Mouse (Mus musculus): ENCODE results near the gene Polr2e. TPM values are rescaled to one million over a fixed set of nuclear protein-coding genes. Genes with fewer than 3 reads are reported as not detected.
A peak's percentile ranks its signal among the peaks of the same experiment; 100 is the strongest.

Polr2e gene
- total RNA-seq, 2 experiments from 2014 or later, result 73.6 to 75.2 TPM

DNA sequence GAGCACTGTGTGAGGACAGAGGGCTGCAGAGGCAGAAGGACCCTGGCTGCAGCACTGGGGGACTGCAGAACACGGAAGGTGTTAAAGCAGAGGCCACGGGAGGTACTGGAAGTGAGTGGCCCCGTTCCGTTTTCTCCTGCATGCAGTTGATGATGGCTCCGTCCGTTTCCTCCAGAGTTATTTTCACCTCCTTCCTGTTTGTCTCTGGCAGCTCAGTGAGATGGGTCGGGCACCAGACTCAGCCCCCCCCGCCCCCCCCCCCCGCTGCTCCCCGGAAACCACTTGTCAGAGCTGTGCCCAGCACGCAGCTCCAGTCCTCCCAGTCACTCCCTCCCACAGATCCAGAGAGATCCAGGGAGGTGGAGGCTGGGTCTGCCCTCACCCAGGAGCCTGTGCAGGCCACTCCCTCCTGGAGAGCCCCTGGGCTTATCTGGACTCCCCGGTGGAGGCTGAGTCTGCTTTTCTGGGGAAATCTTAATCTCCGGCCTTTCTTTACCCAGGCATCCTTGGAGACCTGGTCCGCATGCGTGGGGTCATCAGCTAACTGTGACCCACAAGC is 20.8 kb downstream of the Polr2e start:
- no peak for DNase-seq (ENCODE audit: low spot score in 2 of 2)

DNA sequence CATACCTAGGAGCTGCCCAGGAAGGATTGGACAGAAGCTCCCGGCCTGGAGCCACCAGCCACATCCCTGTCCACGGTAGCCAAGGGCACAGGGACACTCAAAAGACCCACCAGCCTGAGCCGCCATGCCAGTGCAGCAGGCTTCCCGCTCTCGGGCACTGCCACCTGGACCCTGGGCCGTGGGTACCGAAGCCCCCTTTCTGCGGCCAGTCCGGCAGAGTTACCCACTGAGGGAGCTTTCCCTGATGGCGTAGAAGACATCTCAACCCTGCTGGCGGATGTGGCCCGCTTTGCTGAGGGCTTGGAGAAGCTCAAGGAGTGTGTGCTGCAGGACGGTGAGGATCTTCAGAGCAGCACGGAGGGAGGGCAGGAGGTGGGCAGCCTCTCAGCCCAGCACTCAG is 21.8 kb downstream of the Polr2e start:
- no peak for DNase-seq (ENCODE audit: low spot score in 2 of 2)

DNA sequence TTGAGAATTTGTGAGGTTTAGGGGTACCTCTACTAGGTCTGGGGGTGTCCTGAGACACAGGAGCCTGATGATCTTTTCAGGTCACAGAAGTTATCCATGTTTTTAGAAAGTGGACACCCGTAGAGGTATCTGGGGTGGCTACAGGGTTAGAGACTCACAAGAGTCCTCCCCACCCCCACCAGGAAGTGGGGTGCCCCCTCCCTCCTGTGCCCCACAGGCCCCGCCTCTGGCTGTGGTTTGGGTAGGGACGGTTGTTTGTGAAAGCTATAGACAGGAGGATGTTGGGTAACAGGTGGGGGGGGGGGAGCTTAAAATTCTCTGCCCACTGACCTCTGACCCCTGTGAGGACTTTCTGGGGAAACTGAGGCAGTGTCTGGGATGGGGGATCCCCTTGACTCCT is 22.2 kb downstream of the Polr2e start:
- DNase-seq (ENCODE audit: low spot score in 2 of 2), result no peak

DNA sequence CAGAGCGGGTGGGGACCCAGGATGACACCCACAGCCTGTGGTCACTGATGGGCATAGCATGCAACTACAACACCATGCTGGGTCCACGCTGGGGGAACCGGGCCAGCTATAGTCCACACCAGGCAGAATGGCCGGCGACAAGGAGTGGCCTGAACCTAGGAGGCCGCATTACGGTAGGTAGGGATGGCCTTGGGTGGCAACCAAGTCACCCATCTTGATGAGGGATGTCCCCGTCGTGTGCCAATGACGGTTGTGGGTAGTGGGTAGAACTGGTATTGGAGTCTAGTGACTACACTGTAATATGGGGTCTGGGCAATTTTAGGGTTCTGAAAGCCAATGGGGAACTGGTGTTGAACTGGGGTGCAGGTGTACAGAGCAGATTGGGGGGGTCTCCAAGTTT is 22.7 kb downstream of the Polr2e start:
- no peak for DNase-seq (ENCODE audit: low spot score in 2 of 2)

DNA sequence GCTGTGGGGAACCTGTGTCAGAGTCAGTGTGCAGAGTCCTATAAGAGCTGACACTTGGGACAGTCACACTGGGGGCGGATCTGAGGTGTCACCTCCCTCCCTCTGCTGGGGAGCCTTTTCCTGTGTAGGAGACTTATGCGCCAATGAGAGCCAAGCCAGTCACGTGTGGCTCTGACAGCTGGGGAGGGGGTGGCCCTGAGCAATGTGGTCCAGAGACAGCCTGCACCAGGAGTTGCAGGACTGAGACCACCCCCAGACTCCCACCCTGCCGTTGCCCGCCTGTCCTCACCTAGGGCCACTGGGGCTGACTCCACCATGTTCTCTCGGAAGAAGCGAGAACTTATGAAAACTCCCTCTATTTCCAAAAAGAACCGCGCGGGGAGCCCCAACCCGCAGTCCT is 23.1 kb downstream of the Polr2e start, which contains the start of gene Arhgap45:
Arhgap45 (plus strand) TSS at position 143 of the 400 bp plus-strand sequence.
- no peak for DNase-seq (ENCODE audit: low spot score in 2 of 2)

DNA sequence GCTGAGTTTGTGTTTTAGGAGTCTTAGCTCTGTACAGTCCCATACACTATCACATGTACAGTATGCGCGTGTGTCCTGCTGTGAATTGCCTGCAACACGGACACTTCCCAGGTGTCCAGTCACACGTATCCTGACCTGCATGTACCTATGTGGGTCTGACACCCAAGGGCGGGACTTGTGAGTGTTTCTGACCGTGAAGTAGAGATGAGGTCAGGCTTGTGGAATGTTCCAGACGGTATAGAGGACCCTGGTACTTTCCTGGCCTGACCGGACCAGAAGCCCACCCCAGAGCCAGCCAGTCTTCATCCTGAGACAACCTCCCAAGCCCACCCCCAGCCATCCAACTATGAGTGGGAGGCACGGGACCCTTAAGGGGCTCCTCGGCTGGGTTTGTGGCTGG is 24.0 kb downstream of the Polr2e start:
- DNase-seq (ENCODE audit: low spot score in 2 of 2), result no peak

DNA sequence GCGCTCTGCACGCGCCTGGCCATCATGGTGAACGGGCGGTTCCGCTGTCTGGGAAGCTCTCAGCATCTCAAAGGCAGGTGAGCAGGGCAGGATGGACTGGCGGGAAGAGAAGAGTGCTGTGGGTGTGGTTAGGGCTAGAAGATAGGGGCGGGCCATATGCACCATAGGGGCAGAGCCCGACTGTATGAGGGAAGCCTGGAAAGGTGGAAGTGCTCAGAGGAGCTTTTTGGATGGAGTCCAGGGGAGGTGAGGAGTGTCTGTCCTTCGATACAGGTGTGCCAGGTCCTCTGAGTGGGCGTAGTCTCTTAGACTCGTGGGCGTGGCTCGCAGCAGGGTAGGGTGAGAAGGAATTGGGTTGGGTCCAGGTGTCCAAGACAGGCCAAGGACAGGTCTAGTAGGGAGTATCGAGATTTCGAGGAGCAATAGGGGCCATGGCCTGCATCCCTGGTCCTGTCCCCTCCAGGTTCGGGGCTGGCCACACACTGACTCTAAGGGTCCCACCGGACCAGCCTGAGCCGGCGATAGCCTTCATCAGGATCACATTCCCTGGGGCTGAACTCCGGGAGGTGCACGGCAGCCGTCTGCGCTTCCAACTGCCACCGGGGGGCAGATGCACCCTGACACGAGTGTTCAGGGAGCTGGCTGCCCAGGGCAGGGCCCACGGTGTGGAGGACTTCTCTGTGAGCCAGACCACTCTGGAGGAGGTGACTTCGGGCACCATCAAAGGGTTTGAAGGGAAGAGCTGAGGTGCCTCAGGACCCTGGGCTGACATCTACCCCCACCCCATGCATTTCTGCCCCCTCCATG is 24.9 kb downstream of the Polr2e start:
- no peak for DNase-seq (ENCODE audit: low spot score in 2 of 2)

DNA sequence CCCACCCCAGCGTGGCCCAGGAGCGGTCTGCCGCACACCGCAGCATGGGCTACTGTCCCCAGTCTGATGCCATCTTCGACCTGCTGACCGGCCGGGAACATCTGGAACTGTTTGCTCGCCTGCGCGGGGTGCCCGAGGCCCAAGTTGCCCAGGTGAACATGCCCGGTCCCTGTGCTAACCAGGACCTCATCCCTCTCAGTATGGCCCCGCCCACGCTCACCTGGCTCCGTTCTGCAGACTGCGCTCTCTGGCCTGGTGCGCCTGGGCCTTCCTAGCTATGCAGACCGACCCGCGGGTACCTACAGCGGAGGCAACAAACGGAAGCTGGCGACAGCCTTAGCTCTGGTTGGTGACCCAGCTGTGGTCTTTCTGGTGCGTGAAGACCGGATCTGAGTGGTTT is 26.0 kb downstream of the Polr2e start:
- no peak for DNase-seq (ENCODE audit: low spot score in 2 of 2)

DNA sequence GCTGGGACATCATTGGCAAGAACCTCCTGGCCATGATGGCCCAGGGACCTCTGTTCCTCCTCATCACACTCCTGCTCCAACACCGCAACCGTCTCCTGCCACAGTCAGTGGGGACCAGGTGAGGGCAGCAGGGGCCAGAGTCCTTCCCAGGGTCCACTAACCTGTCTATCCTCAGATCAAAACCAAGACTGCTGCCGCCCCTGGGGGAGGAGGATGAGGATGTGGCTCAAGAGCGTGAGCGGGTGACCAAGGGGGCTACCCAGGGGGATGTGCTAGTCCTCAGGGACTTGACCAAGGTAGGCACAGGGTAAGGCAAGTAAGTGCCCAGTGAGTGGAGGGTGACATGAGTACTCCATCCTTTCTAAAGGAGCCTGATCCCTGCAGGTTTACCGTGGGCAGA is 27.9 kb downstream of the Polr2e start:
- DNase-seq (ENCODE audit: low spot score in 2 of 2), result no peak

DNA sequence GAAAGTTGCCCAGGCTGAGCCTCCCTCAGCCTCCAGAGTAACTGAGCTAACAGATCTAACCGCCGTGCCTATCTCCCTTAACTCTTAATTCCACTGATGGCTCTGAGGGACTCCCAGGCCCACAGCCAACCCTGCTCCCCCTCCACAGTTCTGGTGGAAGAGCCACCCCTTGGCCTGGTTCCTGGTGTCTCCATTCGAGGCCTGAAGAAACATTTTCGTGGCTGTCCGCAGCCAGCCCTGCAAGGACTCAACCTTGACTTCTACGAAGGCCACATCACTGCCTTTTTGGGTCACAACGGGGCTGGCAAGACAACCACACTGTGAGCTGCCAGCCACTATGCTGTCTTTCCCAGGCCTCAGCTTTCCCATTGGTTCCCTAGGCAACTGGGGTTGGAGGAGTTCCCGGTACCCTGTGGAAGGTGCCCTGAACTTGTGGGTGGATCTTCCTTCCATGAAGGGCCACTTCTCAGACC is 35.3 kb downstream of the Polr2e start:
- DNase-seq (ENCODE audit: low spot score in 2 of 2), result no peak

DNA sequence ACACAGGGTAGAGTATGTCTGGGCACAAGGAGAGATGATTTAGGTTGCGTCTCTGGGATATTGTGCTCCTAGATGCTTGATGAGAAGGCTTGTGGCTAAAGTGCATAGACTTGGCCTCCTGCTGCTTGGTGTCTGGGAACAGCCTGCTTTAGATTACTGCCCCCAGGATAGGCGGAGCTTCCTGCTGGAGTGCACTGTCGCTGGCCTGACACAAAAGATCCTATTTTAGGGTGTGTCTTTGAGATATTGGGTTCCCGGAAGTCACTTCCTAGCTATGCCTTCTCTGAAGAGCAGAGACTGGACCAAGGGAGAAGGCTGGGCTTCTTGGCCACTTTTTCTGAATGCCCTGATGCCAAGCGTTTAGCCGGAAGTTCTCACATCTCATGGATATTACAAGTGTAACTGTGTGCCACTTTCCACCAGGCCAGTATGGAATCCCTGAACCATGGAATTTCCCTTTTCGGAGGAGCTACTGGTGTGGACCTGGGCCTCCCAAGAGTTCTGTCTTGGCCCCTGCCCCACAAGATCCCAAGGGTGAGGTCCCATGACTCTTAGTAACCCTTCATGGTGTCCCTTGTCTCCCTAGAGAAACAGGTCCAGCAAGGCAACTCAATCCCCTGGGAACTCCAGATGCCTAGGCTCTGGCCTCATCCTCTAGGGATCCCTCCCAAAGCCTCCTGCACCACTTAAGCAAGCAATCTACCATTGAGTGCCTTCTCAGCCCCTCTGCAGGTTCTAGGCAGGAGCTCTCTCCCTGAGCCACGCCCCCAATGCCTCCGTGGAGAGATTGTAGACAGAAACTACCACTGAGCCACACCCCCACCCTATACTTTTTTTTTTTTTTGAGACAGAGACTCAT is 36.0 kb downstream of the Polr2e start:
- no peak for DNase-seq (ENCODE audit: low spot score in 2 of 2)

DNA sequence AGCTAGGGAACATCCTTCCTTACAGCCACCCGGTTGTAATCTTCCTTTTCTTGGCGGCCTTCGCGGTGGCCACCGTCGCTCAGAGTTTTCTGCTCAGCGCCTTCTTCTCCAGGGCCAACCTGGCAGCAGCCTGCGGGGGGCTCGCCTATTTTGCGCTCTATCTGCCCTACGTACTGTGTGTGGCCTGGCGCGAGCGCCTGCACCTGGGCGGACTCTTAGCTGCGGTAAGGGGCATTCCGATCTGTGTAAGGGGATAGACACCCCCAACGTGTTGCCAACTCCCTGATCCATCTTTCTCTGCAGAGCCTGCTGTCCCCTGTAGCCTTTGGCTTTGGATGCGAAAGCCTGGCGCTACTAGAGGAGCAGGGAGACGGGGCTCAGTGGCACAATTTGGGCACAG is 36.8 kb downstream of the Polr2e start:
- DNase-seq (ENCODE audit: low spot score in 2 of 2), result no peak

DNA sequence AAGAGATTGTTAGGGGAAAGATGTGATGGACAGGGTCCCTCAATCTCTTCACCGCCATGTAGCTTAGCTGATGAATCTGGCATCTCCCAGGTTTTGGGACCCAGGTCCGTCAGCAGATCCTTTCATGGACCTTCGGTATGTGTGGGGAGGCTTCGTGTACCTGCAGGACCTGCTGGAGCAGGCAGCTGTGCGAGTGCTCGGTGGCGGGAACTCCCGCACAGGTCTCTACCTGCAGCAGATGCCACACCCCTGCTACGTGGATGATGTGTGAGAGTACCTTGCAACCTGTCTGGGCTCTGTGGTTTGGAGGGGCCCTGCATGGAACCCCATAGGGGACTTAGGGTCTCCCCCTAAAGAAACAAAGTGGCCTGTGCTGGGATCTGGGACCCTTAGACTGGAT is 37.6 kb downstream of the Polr2e start:
- no peak for DNase-seq (ENCODE audit: low spot score in 2 of 2)

DNA sequence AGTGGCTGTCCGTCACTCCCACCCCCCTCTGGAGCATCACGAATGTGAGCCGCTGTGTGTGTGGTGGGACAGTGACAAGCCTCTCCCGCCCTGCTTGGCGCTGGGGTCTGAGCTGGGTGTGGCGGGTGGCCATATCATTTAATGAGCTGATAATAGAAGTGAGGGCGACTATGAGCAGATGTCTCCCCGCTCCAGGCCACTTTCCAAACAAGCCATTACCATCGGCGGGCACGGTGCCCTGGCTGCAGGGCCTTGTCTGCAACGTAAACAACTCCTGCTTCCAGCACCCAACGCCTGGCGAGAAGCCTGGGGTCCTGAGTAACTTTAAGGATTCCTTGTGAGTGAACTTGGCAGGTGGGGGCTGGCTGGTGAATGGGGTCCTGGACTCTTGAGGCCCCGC is 41.8 kb downstream of the Polr2e start:
- DNase-seq (ENCODE audit: low spot score in 2 of 2), result no peak

DNA sequence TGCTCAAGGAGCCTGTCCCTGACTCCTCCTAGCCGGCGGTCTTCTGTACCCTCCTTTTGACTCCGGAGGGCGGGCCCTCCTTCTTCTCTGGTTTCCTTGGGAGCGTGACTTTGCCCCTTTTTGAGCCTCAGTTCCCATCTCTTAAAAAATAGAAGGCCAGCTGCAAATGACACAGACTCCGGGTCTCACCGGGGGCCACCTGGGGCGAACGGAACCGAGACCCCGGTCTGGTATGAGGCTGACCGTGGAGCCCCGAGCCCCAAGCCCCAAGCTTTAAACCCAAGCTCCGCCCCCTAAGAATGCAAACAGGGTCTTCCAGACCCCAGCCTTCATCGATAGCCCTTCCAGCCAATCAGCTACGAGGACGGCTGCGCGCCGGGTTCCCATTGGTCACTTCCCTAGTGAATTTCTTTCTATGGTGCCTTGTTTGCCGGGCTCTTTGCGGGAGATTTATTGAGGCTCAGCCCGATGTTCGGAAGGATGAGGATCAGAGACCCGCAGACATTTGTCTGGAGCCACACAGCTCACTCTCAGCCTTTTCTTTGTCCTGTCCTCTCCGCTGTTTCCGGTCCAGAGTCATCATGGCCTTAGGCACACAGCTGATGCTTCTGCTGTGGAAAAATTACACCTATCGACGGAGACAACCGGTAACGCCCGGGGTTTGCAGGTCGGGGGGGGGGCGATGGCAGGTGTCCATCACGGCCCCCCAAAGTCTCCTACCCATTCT is 42.4 kb downstream of the Polr2e start:
- peak; percentile 65 to 77 for DNase-seq (ENCODE audit: low spot score in 2 of 2)

DNA sequence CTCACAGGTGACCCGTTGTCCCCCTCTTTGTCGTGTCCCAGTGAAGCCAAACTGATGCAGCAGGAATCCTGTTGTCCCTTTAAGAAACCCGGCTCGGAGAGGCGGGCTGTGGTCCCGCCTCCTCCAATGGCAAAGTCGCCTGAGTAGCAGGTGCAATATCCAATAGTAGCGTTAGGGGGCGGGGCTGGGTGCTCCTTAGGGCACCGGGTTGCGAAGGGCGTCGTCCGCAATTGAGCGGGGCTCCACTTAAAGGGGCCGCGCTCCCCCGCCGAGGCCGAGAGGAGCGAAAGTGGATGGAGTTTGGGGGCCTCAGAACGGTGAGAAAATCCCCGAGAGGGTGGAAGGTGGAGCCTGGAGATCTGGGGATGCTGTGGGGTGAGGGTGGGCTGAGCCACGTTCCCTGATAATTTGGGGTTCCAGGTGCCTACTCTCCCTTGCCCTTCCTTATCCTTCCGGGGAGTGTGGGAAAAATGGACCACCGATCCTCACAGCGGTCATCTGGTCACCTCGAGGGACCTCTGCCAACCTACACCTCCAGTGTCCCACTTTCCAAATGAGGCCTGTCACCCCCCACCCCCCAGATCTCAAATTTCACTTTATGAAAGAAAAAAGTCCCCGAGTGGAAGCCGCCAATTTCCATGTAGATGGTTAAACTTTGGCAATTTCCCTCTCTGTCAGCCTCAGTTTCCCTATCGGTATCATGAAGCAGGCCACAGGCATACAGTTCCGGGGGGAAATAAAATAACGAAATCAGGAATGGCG is 43.1 kb downstream of the Polr2e start, which contains the start of gene Abca7:
Abca7 (plus strand) TSS at position 223 of the 762 bp plus-strand sequence.
- peak; percentile 95 to 98 for DNase-seq (ENCODE audit: low spot score in 2 of 2)

DNA sequence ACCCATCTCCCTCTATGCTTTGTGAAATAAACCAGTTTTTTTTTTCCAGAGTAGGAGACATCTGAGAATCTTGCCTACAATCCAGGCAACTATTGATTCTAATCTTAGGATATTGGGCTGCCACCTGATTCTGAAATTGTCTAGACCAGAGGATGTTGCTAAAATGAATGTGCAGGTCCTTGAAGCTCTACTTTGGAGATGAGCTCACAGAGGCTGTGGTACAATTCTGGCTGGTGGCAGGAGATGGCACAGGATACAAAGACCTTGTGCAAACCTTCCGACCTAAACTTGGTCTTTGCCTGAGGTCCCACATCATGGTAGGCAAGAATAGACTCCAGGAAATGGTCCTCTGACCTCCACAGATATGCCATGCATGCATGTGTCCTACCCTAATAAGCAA is 44.0 kb downstream of the Polr2e start:
- DNase-seq (ENCODE audit: low spot score in 2 of 2), result no peak

DNA sequence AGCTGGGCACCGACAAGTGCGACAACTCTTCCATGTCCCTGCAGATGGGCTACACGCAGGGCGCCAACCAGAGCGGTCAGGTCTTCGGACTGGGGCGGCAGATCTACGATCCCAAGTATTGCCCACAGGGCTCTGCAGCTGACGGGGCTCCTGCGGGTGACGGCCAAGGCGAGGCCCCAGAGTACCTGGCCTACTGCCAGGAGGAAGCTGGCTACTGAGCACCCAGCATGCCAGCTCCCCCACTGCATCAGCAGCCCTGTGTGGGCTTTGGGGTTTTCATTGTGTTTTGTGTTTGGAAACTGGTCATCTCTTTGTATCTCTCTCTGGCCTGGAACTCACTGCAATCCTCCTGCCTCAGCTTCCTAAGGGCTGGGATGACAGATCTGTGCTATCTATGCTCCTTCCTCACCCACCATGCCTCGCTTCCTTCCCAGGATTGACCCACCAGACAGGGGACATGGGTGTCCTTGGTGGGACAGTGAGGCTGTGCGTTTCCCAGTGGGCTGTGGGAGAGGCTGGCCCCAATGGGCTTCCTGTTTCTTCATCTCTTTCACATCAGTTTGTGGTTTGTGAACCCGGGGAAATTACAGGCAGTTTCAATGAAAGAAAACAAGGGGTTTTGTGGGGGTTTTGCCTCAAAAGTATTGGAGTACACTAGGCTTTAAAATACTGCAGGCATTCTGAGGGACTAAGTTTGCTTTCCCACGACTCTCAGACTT is 45.0 kb downstream of the Polr2e start:
- no peak for DNase-seq (ENCODE audit: low spot score in 2 of 2)

DNA sequence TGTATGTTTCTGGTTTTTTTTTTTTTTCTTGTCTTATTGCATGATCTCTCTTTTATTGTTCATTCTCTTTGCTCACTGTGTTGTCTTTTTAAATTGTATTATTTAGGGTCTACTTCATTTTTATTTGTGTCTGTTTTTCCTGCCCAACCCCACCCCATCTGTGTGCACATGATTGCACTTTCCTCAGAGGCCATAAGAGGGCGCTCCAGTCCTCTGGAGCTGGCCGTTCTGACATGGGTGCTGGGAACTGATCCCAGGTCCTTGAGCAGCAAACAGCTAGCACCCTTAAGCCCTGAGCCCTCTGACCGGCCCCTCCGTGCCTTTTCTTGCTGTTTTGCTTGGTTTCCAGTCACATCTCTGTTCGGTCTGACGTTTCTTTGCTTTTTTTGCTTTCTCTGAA is 48.0 kb downstream of the Polr2e start:
- no peak for DNase-seq (ENCODE audit: low spot score in 2 of 2)

DNA sequence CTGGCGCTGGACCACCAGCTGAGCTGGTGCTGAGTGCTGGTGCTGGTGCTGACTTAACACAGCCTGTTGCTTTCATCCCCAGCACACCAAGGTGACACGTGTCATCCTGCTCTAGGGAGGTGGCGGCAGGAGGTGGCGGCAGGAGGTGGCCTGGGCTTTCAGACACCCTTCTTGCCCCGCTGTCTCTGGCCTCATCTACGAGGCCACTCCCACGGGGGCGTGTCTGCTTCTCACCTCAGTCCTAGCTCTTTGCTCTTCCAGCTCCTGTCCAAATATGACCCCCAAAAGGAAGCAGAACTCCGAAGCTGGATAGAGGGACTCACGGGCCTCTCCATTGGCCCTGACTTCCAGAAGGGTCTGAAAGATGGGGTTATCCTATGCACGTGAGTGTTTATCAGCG is 48.5 kb downstream of the Polr2e start:
- no peak for DNase-seq (ENCODE audit: low spot score in 2 of 2)
